Mouse (Mus musculus) T-helper 2 cell (primary cell): ENCODE data around the gene Hspa1a.

Experiments
- in situ Hi-C: fragments of 300-600 bp; cut with MboI, MseI; formaldehyde crosslinking; loops from one replicate; pipeline ENCODE4 v1.15.1; 2025; ENCODE audit warnings: high pct_unique_total_duplicates

The Hspa1a gene

GRCm38 (mm10) chr17:34922939-34923338 lies 49.0 kb downstream of the Hspa1a start:
- in situ Hi-C loops: no loop called here
